In genomic region chr1:162016982-162017381, GRCm38 (mm10) we compare ENCODE assay signal across 15 mouse cellular contexts. TPM values are rescaled to one million over a fixed set of nuclear protein-coding genes. Genes with fewer than 3 reads are reported as not detected.
DNase-seq lines count a peak whose midpoint lies in the region; ATAC-seq lines count a peak whose summit lies in the region.
"Had no signal": no experiment of that assay in that cellular context is flagged by ENCODE, and none has a peak within 500 bp of the region (broad histone marks: within the 10 kb centered on the region; RNA-seq: fewer than 3 reads in every experiment).

No protein-coding gene starts in this region.

- ATAC-seq in heart, embryonic 16.5 days (replicated peaks; ENCODE audit: extremely low read depth, insufficient read depth, low FRiP score), result no peak
- peak; percentile 86 for ATAC-seq in limb, embryonic 11.5 days (ENCODE audit: insufficient number of reproducible peaks, low FRiP score, low TSS enrichment, low read depth)
- ATAC-seq: activated CD4-positive, CD25-positive, alpha-beta regulatory T cell, adult 4 months had no signal

- no peak overlapping the region for H3K9ac ChIP-seq in heart, embryonic 16.5 days (ENCODE audit: low read length)
- peak overlapping the region; percentile 50 for H3K9ac ChIP-seq in limb, embryonic 11.5 days (ENCODE audit: low read length)

- H3K36me3 ChIP-seq in heart, embryonic 16.5 days (ENCODE audit: control insufficient read depth, insufficient read depth), result no peaks in the 10 kb centered on the region
- no peaks in the 10 kb centered on the region for H3K36me3 ChIP-seq in limb, embryonic 11.5 days (ENCODE audit: control insufficient read depth, insufficient read depth, low read length)

- 49% methylated on average over 7 of the region's 7 CpGs for WGBS in heart, embryonic 16.5 days
- WGBS in limb, embryonic 11.5 days, result 2% methylated on average over 7 of the region's 7 CpGs

- peaks cover 15% of the 10 kb centered on the region for H3K4me1 ChIP-seq in heart, embryonic 16.5 days (ENCODE audit: control insufficient read depth, insufficient read depth, low read length)
- peaks cover 65% of the 10 kb centered on the region for H3K4me1 ChIP-seq in limb, embryonic 11.5 days (ENCODE audit: control insufficient read depth, insufficient read depth, low read length)

- H3K9me3 ChIP-seq in heart, embryonic 16.5 days (replicated peaks; ENCODE audit: control insufficient read depth, low read length), result no peaks in the 10 kb centered on the region
- H3K9me3 ChIP-seq in limb, embryonic 11.5 days (ENCODE audit: control insufficient read depth, low read length), result no peaks in the 10 kb centered on the region

- DNase-seq in heart, adult 8-10 months (ENCODE audit: low spot score), result no peak
- peak; percentile 83 for DNase-seq in 3T3-L1 (ENCODE audit: low read depth, low spot score)
- DNase-seq in embryo, embryonic 10.5 days (ENCODE audit: low spot score), result peak; percentile 82
- DNase-seq in limb, embryonic 11.5 days (ENCODE audit: low spot score), result peak; percentile 78
- DNase-seq in Muller cell, postnatal 12 days (ENCODE audit: inconsistent ontology term), result no peak
- no peak for DNase-seq in ovary, adult 18-20 months (ENCODE audit: low spot score)
- no peak for DNase-seq in cerebellum, postnatal 10 days
- DNase-seq: right cerebral cortex, postnatal 4 days; thymus, adult 18-20 months had no signal

- H3K27me3 ChIP-seq in heart, embryonic 16.5 days (ENCODE audit: control insufficient read depth, insufficient read depth, low read length), result no peaks in the 10 kb centered on the region
- no peaks in the 10 kb centered on the region for H3K27me3 ChIP-seq in limb, embryonic 11.5 days (ENCODE audit: control insufficient read depth, insufficient read depth, low read length)

- H3K27ac ChIP-seq in heart, embryonic 16.5 days (ENCODE audit: low read length), result peak overlapping the region; percentile 54
- peak overlapping the region; percentile 100 for H3K27ac ChIP-seq in limb, embryonic 11.5 days (replicated peaks; ENCODE audit: low read depth, low read length)

- H3K4me3 ChIP-seq in heart, embryonic 16.5 days (ENCODE audit: low read length), result no peak overlapping the region
- no peak overlapping the region for H3K4me3 ChIP-seq in limb, embryonic 11.5 days (ENCODE audit: low read depth, low read length)

- H3K4me2 ChIP-seq in heart, embryonic 16.5 days (ENCODE audit: low read depth, low read length), result no peak overlapping the region
- no peak overlapping the region for H3K4me2 ChIP-seq in limb, embryonic 11.5 days (ENCODE audit: low read depth, severe bottlenecking)
- H3K4me2 ChIP-seq: midbrain, embryonic 11.5 days had no signal

RNA-seq across cellular contexts. Expression of gene 4930558K02Rik, which starts 37.5 kb away (rescaled TPM):
- polyA plus RNA-seq in heart, embryonic 16.5 days (2015; fragmentation: Nextera tagmentation; extraction: Ambion mirVana), result not detected in 2 replicates
- not detected for total RNA-seq in heart, adult 8-10 months (2022)
- polyA plus RNA-seq in limb, embryonic 11.5 days (2014; fragmentation: Nextera tagmentation; extraction: Ambion mirVana), result not detected in 2 replicates
- total RNA-seq: gastrocnemius, adult 8-10 months; layer of hippocampus, postnatal 25 days had no signal
- polyA plus RNA-seq: activated CD4-positive, CD25-positive, alpha-beta regulatory T cell, adult 4 months; liver, embryonic 16.5 days; midbrain, embryonic 11.5 days had no signal

RNA-seq across cellular contexts. Expression of gene Pigc, which starts 48.0 kb away (rescaled TPM):
- polyA plus RNA-seq in heart, embryonic 16.5 days (2015; fragmentation: Nextera tagmentation; extraction: Ambion mirVana), result 27.0 and 31.7 TPM in 2 replicates
- total RNA-seq in heart, adult 8-10 months (2022), result 10 to 100 TPM in 3 of 4 experiments, 1 to 10 TPM in 1; 10.0 to 11.2 (median 10.5) TPM
- polyA plus RNA-seq in limb, embryonic 11.5 days (2014; fragmentation: Nextera tagmentation; extraction: Ambion mirVana), result 46.6 and 49.8 TPM in 2 replicates

Comparison
In these comparisons a context has a peak if more than half of its experiments do, and no peak if none do; other contexts are left out.
1. DNase-seq: peak in 3T3-L1 (single experiment), embryo, embryonic 10.5 days (single experiment) and limb, embryonic 11.5 days (single experiment); none in heart, adult 8-10 months (single experiment), Muller cell, postnatal 12 days (single experiment), ovary, adult 18-20 months (single experiment) and cerebellum, postnatal 10 days (0 of 2).